Mouse (Mus musculus) CH12.LX (cell line): ENCODE results near the gene Nos1ap. TPM values are rescaled to one million over a fixed set of nuclear protein-coding genes. Genes with fewer than 3 reads are reported as not detected.

Experiments used
- DNase-seq: peaks from one replicate; pipeline ENCODE4 v3.0.0-alpha.2; 2013; ENCODE audit errors: extremely low read depth
- H3K27ac ChIP-seq: 2 replicates; pipeline ENCODE4 v1.5.1; 2012; ENCODE audit warnings: low read depth, mild to moderate bottlenecking, control low read depth, moderate library complexity; ENCODE audit not compliant: insufficient read depth
- H3K27me3 ChIP-seq: replicated peaks from 2 replicates; pipeline ENCODE3; 2012; ENCODE audit warnings: inconsistent platforms
- H3K36me3 ChIP-seq, 2 experiments: replicated peaks in 1 of 2; 2 replicates each; pipeline versions ENCODE3 to v1.6.1; 2012; ENCODE audit warnings: inconsistent platforms in 1 of 2, low read length in 1 of 2, mild to moderate bottlenecking in 1 of 2, mixed read lengths in 1 of 2, moderate library complexity in 1 of 2; ENCODE audit not compliant: control insufficient read depth in 1 of 2, insufficient read depth in 1 of 2
- H3K4me1 ChIP-seq, 2 experiments: 2 replicates each; pipeline ENCODE4 v1.6.1; 2012; ENCODE audit warnings: inconsistent platforms in 1 of 2, moderate library complexity in 1 of 2; ENCODE audit not compliant: insufficient read depth in 2 of 2, control insufficient read depth in 1 of 2
- H3K4me2 ChIP-seq: 2 replicates; pipeline ENCODE4 v1.6.1; 2012; ENCODE audit warnings: low read depth, mild to moderate bottlenecking, control low read depth; ENCODE audit not compliant: poor library complexity, insufficient read depth, severe bottlenecking
- H3K4me3 ChIP-seq, 3 experiments: fragments of 150-350 bp in 1 of 3; sonication (generic) in 1 of 3; replicated peaks in 1 of 3; 2 replicates each; pipeline versions ENCODE3 to v1.5.1; 2011 to 2012; ENCODE audit warnings: low read depth in 2 of 3, low read length in 2 of 3, mild to moderate bottlenecking in 2 of 3, moderate library complexity in 2 of 3, control low read depth in 1 of 3, improper control_type of control experiment in 1 of 3, inconsistent platforms in 1 of 3, mixed read lengths in 1 of 3; ENCODE audit not compliant: poor library complexity in 1 of 3
- H3K79me2 ChIP-seq: replicated peaks from 2 replicates; pipeline ENCODE4 v1.6.1; 2012; ENCODE audit warnings: mild to moderate bottlenecking, moderate library complexity; ENCODE audit not compliant: control insufficient read depth, poor library complexity, insufficient read depth, severe bottlenecking; ENCODE audit errors: extremely low read depth
- H3K9ac ChIP-seq: 2 replicates; pipeline ENCODE4 v1.6.1; 2012; ENCODE audit warnings: low read depth, mild to moderate bottlenecking, control low read depth, moderate library complexity; ENCODE audit not compliant: insufficient read depth
- H3K9me3 ChIP-seq: replicated peaks from 2 replicates; pipeline ENCODE3; 2012; ENCODE audit warnings: low read length, inconsistent platforms, mixed read lengths
- BHLHE40 ChIP-seq: IDR thresholded peaks from 2 replicates; pipeline ENCODE4 v1.6.1; 2011; ENCODE audit warnings: mild to moderate bottlenecking, low read depth, low read length, improper control_type of control experiment
- CHD1 ChIP-seq: IDR thresholded peaks from 2 replicates; pipeline ENCODE4 v1.6.1; 2012; ENCODE audit warnings: low read depth, low read length, improper control_type of control experiment, inconsistent platforms
- CHD2 ChIP-seq: IDR thresholded peaks from 2 replicates; pipeline ENCODE4 v1.6.1; 2011; ENCODE audit warnings: low read length, improper control_type of control experiment
- E2F4 ChIP-seq: IDR thresholded peaks from 2 replicates; pipeline ENCODE4 v1.6.1; 2011; ENCODE audit warnings: low read depth, low read length, improper control_type of control experiment; ENCODE audit not compliant: insufficient replicate concordance
- EP300 ChIP-seq: IDR thresholded peaks from 2 replicates; pipeline ENCODE4 v1.6.1; 2011; ENCODE audit warnings: low read length, improper control_type of control experiment
- ETS1 ChIP-seq: conservative IDR thresholded peaks from 2 replicates; pipeline ENCODE4 v1.6.1; 2012; ENCODE audit warnings: low read depth, mild to moderate bottlenecking, inconsistent platforms, low read length, improper control_type of control experiment, moderate library complexity
- JUN ChIP-seq: IDR thresholded peaks from 2 replicates; pipeline ENCODE4 v1.6.1; 2011; ENCODE audit warnings: low read depth, mild to moderate bottlenecking, low read length, improper control_type of control experiment, moderate library complexity; ENCODE audit not compliant: insufficient read depth
- KAT2A ChIP-seq: IDR thresholded peaks from 2 replicates; pipeline ENCODE4 v1.6.1; 2012; ENCODE audit warnings: low read length, improper control_type of control experiment, inconsistent platforms; ENCODE audit not compliant: insufficient replicate concordance
- MAFK ChIP-seq: IDR thresholded peaks from 2 replicates; pipeline ENCODE4 v1.6.1; 2011; ENCODE audit warnings: low read length, improper control_type of control experiment; ENCODE audit not compliant: insufficient replicate concordance
- MAZ ChIP-seq: IDR thresholded peaks from 2 replicates; pipeline ENCODE4 v1.6.1; 2012; ENCODE audit warnings: low read depth, mild to moderate bottlenecking, inconsistent platforms, low read length, improper control_type of control experiment, moderate library complexity
- NELFE ChIP-seq: IDR thresholded peaks from 2 replicates; pipeline ENCODE4 v1.6.1; 2011; ENCODE audit warnings: low read depth, low read length, improper control_type of control experiment
- RAD21 ChIP-seq: IDR thresholded peaks from 2 replicates; pipeline ENCODE4 v1.6.1; 2011; ENCODE audit warnings: low read depth, mild to moderate bottlenecking, low read length, improper control_type of control experiment, moderate library complexity
- SIN3A ChIP-seq: IDR thresholded peaks from 2 replicates; pipeline ENCODE4 v1.6.1; 2012; ENCODE audit warnings: low read length, improper control_type of control experiment, inconsistent platforms
- SMC3 ChIP-seq: IDR thresholded peaks from 2 replicates; pipeline ENCODE4 v1.6.1; 2011; ENCODE audit warnings: low read depth, low read length, improper control_type of control experiment
- UBTF ChIP-seq: IDR thresholded peaks from 2 replicates; pipeline ENCODE4 v1.6.1; 2012; ENCODE audit warnings: low read depth, mild to moderate bottlenecking, inconsistent platforms, low read length, improper control_type of control experiment, moderate library complexity
- USF1 ChIP-seq: IDR thresholded peaks from 2 replicates; pipeline ENCODE4 v1.6.1; 2014; ENCODE audit warnings: low read depth, mild to moderate bottlenecking, inconsistent platforms, low read length, improper control_type of control experiment
- ZC3H11A ChIP-seq: IDR thresholded peaks from 2 replicates; pipeline ENCODE4 v1.6.1; 2012; ENCODE audit warnings: low read depth, mild to moderate bottlenecking, inconsistent platforms, low read length, improper control_type of control experiment
- ZKSCAN1 ChIP-seq: IDR thresholded peaks from 2 replicates; pipeline ENCODE4 v1.6.1; 2012; ENCODE audit warnings: low read depth, inconsistent platforms, low read length, improper control_type of control experiment, borderline replicate concordance
- ZNF384 ChIP-seq: IDR thresholded peaks from 2 replicates; pipeline ENCODE4 v1.6.1; 2012; ENCODE audit warnings: low read depth, low read length, improper control_type of control experiment, inconsistent platforms
- dilution Hi-C: fragments of 300-500 bp; cut with MboI; formaldehyde crosslinking; loops from 2 replicates; pipeline ENCODE4 v1.14.3; 2020; ENCODE audit warnings: low sequenced_read_pairs; ENCODE audit not compliant: extremely low pct_unique_long_range_greater_than_20kb, extremely low pct_ligation_motif_present
- in situ Hi-C: fragments of 300-500 bp; cut with MboI; formaldehyde crosslinking; loops from 3 replicates; pipeline ENCODE4 v1.14.3; 2019; ENCODE audit warnings: low sequenced_read_pairs, low pct_ligation_motif_present, low pct_unique_long_range_greater_than_20kb, mixed read lengths
- polyA plus RNA-seq: library from polyadenylated mRNA; unstranded; fragments of >175 nt; gene quantifications from 2 replicates; pipeline ENCODE4 v1.2.1, GENCODE M21; 2012; ENCODE audit warnings: low read depth; ENCODE audit not compliant: insufficient read length
- total RNA-seq, 2 experiments: library from RNA; depleted of rRNA; stranded (reverse); fragments of 300-350 nt in 1 of 2; fragments of >200 nt in 1 of 2; gene quantifications; 2 replicates each; pipeline ENCODE4 v1.2.3; 2012 to 2014

Gene Nos1ap
- total and polyA plus RNA-seq, 3 experiments: not detected

- no peak for DNase-seq
- dilution Hi-C loops: no loop called here
- no peak overlapping the region for H3K4me2 ChIP-seq
- H3K27me3 ChIP-seq: peaks cover 9% of the 10 kb centered on the region
- no peak overlapping the region for H3K9ac ChIP-seq
- no peak overlapping the region for H3K27ac ChIP-seq
- no peaks in the 10 kb centered on the region for H3K9me3 ChIP-seq
- TF ChIP-seq ZC3H11A (no peak), SMC3 (no peak), UBTF (no peak), MAZ (no peak), RAD21 (no peak), BHLHE40 (no peak), ETS1 (no peak), KAT2A (no peak), ZNF384 (no peak), E2F4 (no peak), CHD1 (no peak)
- in situ Hi-C loops: loop anchor here (25.0 kb wide), 1 partner anchor 289 kb away; no protein-coding TSS in a partner anchor
- H3K79me2 ChIP-seq: no peaks in the 10 kb centered on the region
- H3K4me3 ChIP-seq: no peak overlapping the region
- H3K36me3 ChIP-seq: no peaks in the 10 kb centered on the region
- H3K4me1 ChIP-seq: 0 out of 4 replicates have a peak, but pooled peaks cover 0 to 2% of the 10 kb centered on the region in 2 experiments
These were observed 266.7 kb downstream of the Nos1ap start for GRCm38 (mm10) chr1:170323001-170323400.

DNA sequence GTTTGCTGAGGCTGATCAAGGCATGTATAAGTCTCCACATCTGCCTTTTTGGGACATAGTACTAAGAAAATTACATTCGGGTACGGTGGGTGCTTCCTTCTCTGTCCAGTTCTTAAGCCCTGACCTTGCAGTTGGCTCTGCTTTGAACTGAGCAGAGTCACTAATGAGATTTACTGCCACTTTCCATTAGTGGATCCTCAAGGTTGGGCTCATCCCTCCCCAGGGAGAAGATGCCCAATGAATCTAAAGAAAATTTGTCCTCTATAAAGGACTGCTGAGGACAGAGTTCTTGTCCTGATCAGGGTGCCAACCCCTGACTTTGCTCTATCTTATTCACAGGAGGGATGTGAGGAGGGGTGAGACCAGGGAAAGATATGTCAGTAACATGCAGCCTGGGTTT, 267.6 kb downstream of the Nos1ap start:
- in situ Hi-C loops (loop anchor here (25.0 kb wide), 1 partner anchor 290 kb away; no protein-coding TSS in a partner anchor), dilution Hi-C loops (no loop called here)
- Histone ChIP-seq H3K79me2 (no peaks in the 10 kb centered on the region), H3K27ac (no peak overlapping the region), H3K36me3 (no peaks in the 10 kb centered on the region), H3K9ac (no peak overlapping the region), H3K27me3 (peaks cover 6% of the 10 kb centered on the region), H3K4me2 (no peak overlapping the region), H3K4me1 (no peaks in the 10 kb centered on the region), H3K9me3 (no peaks in the 10 kb centered on the region), H3K4me3 (no peak overlapping the region)
- TF ChIP-seq MAFK (no peak), ZKSCAN1 (no peak), SIN3A (no peak), USF1 (no peak), E2F4 (no peak), MAZ (no peak), NELFE (no peak), CHD2 (no peak), EP300 (no peak), ZC3H11A (no peak), JUN (no peak)
- DNase-seq: no peak
